Mouse (Mus musculus): ENCODE data around the gene Olfr870.
"Not testable (repeated sequence)": the region's sequence is repeated elsewhere in the genome, so short reads cannot be mapped to it uniquely, and the experiment has no call there.

The Olfr870 gene

GRCm38 (mm10) chr9:20173957-20174356 lies at the start of gene Olfr870:
Olfr870 (minus strand) TSS chr9:20174057.
- DNase-seq (ENCODE audit: low read depth, low spot score) = no peak

GRCm38 (mm10) chr9:20211907-20212306 lies 38.0 kb upstream of the Olfr870 start, which contains the start of gene Olfr871:
Olfr871 (plus strand) TSS chr9:20212207.
- no peak for DNase-seq (ENCODE audit: low read depth, low spot score)

GRCm38 (mm10) chr9:20211477-20211876 lies 37.6 kb upstream of the Olfr870 start:
- no peak for DNase-seq (ENCODE audit: low read depth, low spot score)

- DNase-seq (ENCODE audit: low read depth, low spot score) = no peak
Observed at GRCm38 (mm10) chr9:20210812-20211211, 37.0 kb upstream of the Olfr870 start.

GRCm38 (mm10) chr9:20203413-20203984 lies 29.6 kb upstream of the Olfr870 start:
- DNase-seq (ENCODE audit: low read depth, low spot score) = not testable (repeated sequence)

GRCm38 (mm10) chr9:20202131-20202530 lies 28.3 kb upstream of the Olfr870 start:
- DNase-seq (ENCODE audit: low read depth, low spot score) = no peak

GRCm38 (mm10) chr9:20179463-20179862 lies 5.6 kb upstream of the Olfr870 start:
- DNase-seq (ENCODE audit: low read depth, low spot score) = no peak

- no peak for DNase-seq (ENCODE audit: low read depth, low spot score)
Observed at GRCm38 (mm10) chr9:20149706-20150105, 24.2 kb downstream of the Olfr870 start.

- DNase-seq (ENCODE audit: low read depth, low spot score) = no peak
Observed at GRCm38 (mm10) chr9:20128709-20129108, 45.1 kb downstream of the Olfr870 start, which contains the start of gene Olfr869. Olfr869 (plus strand) TSS chr9:20129009.

All from forelimb bud, embryonic 11.5 days (tissue).